Mouse (Mus musculus): ENCODE measurements at regions not wholly inside any gene's neighbourhood (a gene's known extent, or its start where the extent isn't known, plus 50 kb on each side); places are given as distances from the start of the nearest gene placed in this dataset.

DNA sequence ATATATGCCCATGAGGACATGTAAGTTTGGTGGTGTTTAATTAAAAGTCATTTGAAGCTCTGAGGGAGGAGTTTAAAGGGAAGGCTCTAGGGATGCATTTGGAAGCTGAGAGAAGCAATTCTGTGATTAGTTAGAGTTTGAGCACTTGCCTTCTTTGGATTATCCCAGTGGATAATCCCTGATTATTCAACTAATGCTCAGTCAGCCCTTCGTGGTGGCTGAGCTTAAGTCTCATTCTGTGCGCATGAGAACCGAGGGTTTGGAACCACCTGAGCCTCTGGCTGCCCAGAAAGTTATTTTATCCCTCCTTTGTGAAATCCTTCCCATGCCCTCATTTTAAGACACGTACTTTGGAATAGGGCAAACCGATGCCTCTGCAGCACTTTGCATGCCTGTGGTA lies 285.9 kb downstream of the Dnajb9 start:
- TF ChIP-seq MAFK (IDR thresholded peaks at IDR 0.05; ENCODE audit: insufficient read depth, low read depth, low read length) (no peak), ZC3H11A (IDR thresholded peaks at IDR 0.05; ENCODE audit: borderline replicate concordance, low read depth, low read length) (no peak), CHD2 (IDR thresholded peaks at IDR 0.05; ENCODE audit: low read depth, low read length) (no peak), HCFC1 (IDR thresholded peaks at IDR 0.05; ENCODE audit: borderline replicate concordance, insufficient read depth, low read length) (no peak)
